Mouse (Mus musculus): Measurements from ENCODE around the gene Nrbf2. TPM values are rescaled to one million over a fixed set of nuclear protein-coding genes. Genes with fewer than 3 reads are reported as not detected.

The Nrbf2 gene
- total RNA-seq, 1 experiment = 15.3 TPM

GRCm38 (mm10) chr10:67216872-67217271, 68.2 kb downstream of the Nrbf2 start:
- TF ChIP-seq ZC3H11A (IDR thresholded peaks at IDR 0.05; ENCODE audit: borderline replicate concordance, low read depth, low read length) (no peak), MAFK (IDR thresholded peaks at IDR 0.05; ENCODE audit: insufficient read depth, low read depth, low read length) (no peak), ZNF384 (IDR thresholded peaks at IDR 0.05; ENCODE audit: low read depth, low read length) (no peak), HCFC1 (IDR thresholded peaks at IDR 0.05; ENCODE audit: borderline replicate concordance, insufficient read depth, low read length) (no peak), CHD2 (IDR thresholded peaks at IDR 0.05; ENCODE audit: low read depth, low read length) (no peak)
- DNase-seq (ENCODE audit: low read depth, low spot score) = no peak
- Histone ChIP-seq H3K9me3 (ENCODE audit: control insufficient read depth, insufficient read depth, low read depth, low read length) (no peaks in the 10 kb centered on the region), H3K27ac (ENCODE audit: insufficient read depth, low read depth, low read length, poor library complexity, severe bottlenecking) (no peak overlapping the region), H3K4me1 (ENCODE audit: control insufficient read depth in 2 of 2, insufficient read depth in 2 of 2, low read length in 2 of 2, poor library complexity in 1 of 2) (peaks cover 0 to 9% of the 10 kb centered on the region in 2 experiments; a peak in 2 of 4 replicates), H3K4me3 (ENCODE audit: insufficient read depth in 1 of 2, low read depth in 1 of 2, low read length in 2 of 2, poor library complexity in 1 of 2, severe bottlenecking in 1 of 2) (no peak overlapping the region), H3K36me3 (ENCODE audit: control insufficient read depth, insufficient read depth, low read length, poor library complexity, severe bottlenecking) (peaks cover 18% of the 10 kb centered on the region), H3K9ac (ENCODE audit: insufficient read depth, low read depth, low read length, poor library complexity, severe bottlenecking) (no peak overlapping the region)
- in situ Hi-C loops (cut with MboI; ENCODE audit: low sequenced_read_pairs in 2 of 2, unreplicated experiment in 2 of 2) = no loop called here

Other genes with a start within 250 kb of the Nrbf2 start
- gene Jmjd1c, start 189.2 kb downstream of the Nrbf2 start, total RNA-seq (2012; rRNA removed) = 93.0 and 124 TPM in 2 replicates
- gene Reep3, start 188.4 kb downstream of the Nrbf2 start, total RNA-seq (2012; rRNA removed) = 18.1 and 18.2 TPM in 2 replicates